Mouse (Mus musculus) kidney, adult 11 months (tissue): ENCODE measurements around the gene Olfr1293-ps.

Experiments used
- DNase-seq: peaks from one replicate; pipeline ENCODE4 v3.0.0; 2022

Gene Olfr1293-ps

GRCm38 (mm10) chr2:111524903-111525302 is at the start of gene Olfr1293-ps:
TSS of gene Olfr1293-ps (plus strand) at chr2:111525203.
- DNase-seq, result no peak

GRCm38 (mm10) chr2:111480519-111480918 is 44.5 kb upstream of the Olfr1293-ps start, which contains the start of gene Olfr1289:
TSS of gene Olfr1289 (plus strand) at chr2:111480819.
- DNase-seq, result no peak

GRCm38 (mm10) chr2:111493729-111494128 is 31.3 kb upstream of the Olfr1293-ps start, which contains the start of gene Olfr1290:
TSS of gene Olfr1290 (minus strand) at chr2:111493829.
- DNase-seq, result no peak

GRCm38 (mm10) chr2:111496880-111497279 is 28.1 kb upstream of the Olfr1293-ps start, which contains the start of gene Olfr1291-ps1:
TSS of gene Olfr1291-ps1 (plus strand) at chr2:111497180.
- no peak for DNase-seq

GRCm38 (mm10) chr2:111517451-111517850 is 7.6 kb upstream of the Olfr1293-ps start:
- no peak for DNase-seq

- no peak for DNase-seq
These were observed 15.2 kb downstream of the Olfr1293-ps start, which contains the start of gene Olfr1294 for GRCm38 (mm10) chr2:111540191-111540590. TSS of gene Olfr1294 (minus strand) at chr2:111540291.

GRCm38 (mm10) chr2:111569581-111569980 is 44.6 kb downstream of the Olfr1293-ps start, which contains the start of gene Olfr1295:
TSS of gene Olfr1295 (minus strand) at chr2:111569681.
- no peak for DNase-seq
